ENCODE assay signal across 8 mouse cellular contexts in the genomic region with DNA sequence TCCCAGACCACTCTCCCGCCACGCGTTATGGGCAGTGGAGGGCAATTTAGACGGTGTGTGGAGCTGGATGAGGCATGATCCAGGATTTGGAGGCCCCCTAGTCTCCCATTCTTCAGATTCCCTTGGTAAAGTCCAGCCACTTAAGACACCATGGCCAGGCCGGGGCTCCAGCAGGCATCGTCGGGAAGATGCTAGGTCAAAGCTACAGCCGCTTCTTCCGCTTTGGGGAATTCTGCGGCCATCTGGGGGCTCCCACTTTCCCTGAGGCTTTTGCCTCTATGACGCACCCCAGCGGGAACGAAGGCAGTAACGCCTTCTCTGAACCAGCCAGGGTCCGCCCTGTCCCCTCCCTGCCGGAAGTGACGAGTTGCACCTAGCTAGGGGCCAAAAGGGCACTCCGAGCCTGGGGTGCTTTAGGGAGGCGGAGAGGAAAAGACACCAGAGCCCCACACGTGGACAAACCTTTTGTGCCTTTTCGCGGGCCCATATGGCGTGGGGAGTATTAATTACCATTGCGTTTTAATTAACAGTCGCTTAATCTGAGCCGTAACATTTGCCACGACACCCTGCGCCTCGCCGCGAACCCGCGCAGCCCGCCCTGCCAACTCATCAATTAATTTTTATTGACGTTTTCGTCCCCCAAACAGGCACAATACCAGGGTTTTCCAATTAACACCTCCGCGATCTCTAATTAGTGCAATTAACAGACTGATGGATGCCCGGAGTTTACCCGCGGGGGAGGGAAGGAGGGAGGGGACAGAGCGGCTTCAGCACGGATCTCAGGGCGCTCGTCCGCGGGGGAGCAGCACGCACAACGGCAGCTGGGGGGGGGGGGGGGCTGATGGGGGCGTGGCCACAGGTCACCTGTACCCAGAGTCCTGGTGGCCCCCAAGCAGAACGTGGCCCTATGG. TPM values are rescaled to one million over a fixed set of nuclear protein-coding genes. Genes with fewer than 3 reads are reported as not detected.
DNase-seq lines count a peak whose midpoint lies in the region; ATAC-seq and TF ChIP-seq lines count a peak whose summit lies in the region.

No protein-coding gene starts in this region.

- no peak for ATAC-seq in embryonic facial prominence, embryonic 11.5 days (replicated peaks; ENCODE audit: insufficient number of reproducible peaks, low FRiP score, low TSS enrichment, low read depth)
- no peak; the same call in 1 of the 2 replicates for ATAC-seq in heart, embryonic 11.5 days (replicated peaks; ENCODE audit: insufficient number of reproducible peaks, low FRiP score, low TSS enrichment)
- ATAC-seq in lung, embryonic 16.5 days (ENCODE audit: low read depth), result peak; percentile 14; the same call in 1 of the 2 replicates

- DNase-seq in urinary bladder, adult 2 months (ENCODE audit: low spot score), result peak; percentile 50
- DNase-seq in urinary bladder, postnatal 4 days (ENCODE audit: low spot score in 2 of 2), result no peak
- peak; percentile 60 for DNase-seq in embryonic facial prominence, embryonic 11.5 days (ENCODE audit: low spot score)
- DNase-seq in kidney, adult 9 months, result peak; percentile 77
- DNase-seq in ovary, postnatal 10 days (ENCODE audit: low spot score), result no peak

- no peak for TF ChIP-seq CTCF in olfactory bulb, adult 2 months (IDR thresholded peaks at IDR 0.05; ENCODE audit: insufficient read depth, low read depth, low read length)

- no peak overlapping the region for H3K27ac ChIP-seq in embryonic facial prominence, embryonic 11.5 days (replicated peaks; ENCODE audit: low read depth, low read length)
- no peak overlapping the region for H3K27ac ChIP-seq in heart, embryonic 11.5 days (ENCODE audit: low read depth, low read length)
- no peak overlapping the region for H3K27ac ChIP-seq in lung, embryonic 16.5 days (ENCODE audit: low read length)
- no peak overlapping the region for H3K27ac ChIP-seq in olfactory bulb, adult 2 months (ENCODE audit: insufficient read depth, low read depth, low read length)

- H3K4me3 ChIP-seq in embryonic facial prominence, embryonic 11.5 days (ENCODE audit: low read depth, low read length), result peak overlapping the region; percentile 16
- peak overlapping the region; percentile 51 for H3K4me3 ChIP-seq in heart, embryonic 11.5 days (ENCODE audit: low read depth, low read length)
- H3K4me3 ChIP-seq in lung, embryonic 16.5 days (ENCODE audit: low read length), result peak overlapping the region; percentile 32
- peak overlapping the region; percentile 1; the same call in 1 of the 2 replicates for H3K4me3 ChIP-seq in olfactory bulb, adult 2 months (ENCODE audit: insufficient read depth, low read depth, low read length)

- H3K27me3 ChIP-seq in embryonic facial prominence, embryonic 11.5 days (ENCODE audit: control insufficient read depth, insufficient read depth, low read length), result no peaks in the 10 kb centered on the region
- H3K27me3 ChIP-seq in heart, embryonic 11.5 days (ENCODE audit: control insufficient read depth, insufficient read depth, low read length), result no peaks in the 10 kb centered on the region
- H3K27me3 ChIP-seq in lung, embryonic 16.5 days (ENCODE audit: control insufficient read depth, insufficient read depth, low read depth, low read length), result no peaks in the 10 kb centered on the region

- H3K4me2 ChIP-seq in embryonic facial prominence, embryonic 11.5 days (ENCODE audit: low read depth, low read length), result peak overlapping the region; percentile 54
- peak overlapping the region; percentile 83 for H3K4me2 ChIP-seq in heart, embryonic 11.5 days
- H3K4me2 ChIP-seq in lung, embryonic 16.5 days (ENCODE audit: low read depth, low read length), result peak overlapping the region; percentile 52

- H3K36me3 ChIP-seq in embryonic facial prominence, embryonic 11.5 days (replicated peaks; ENCODE audit: control insufficient read depth, insufficient read depth, low read depth, low read length), result no peaks in the 10 kb centered on the region
- H3K36me3 ChIP-seq in heart, embryonic 11.5 days (ENCODE audit: control insufficient read depth, insufficient read depth, low read length), result no peaks in the 10 kb centered on the region
- H3K36me3 ChIP-seq in lung, embryonic 16.5 days (ENCODE audit: control insufficient read depth, insufficient read depth, low read length), result no peaks in the 10 kb centered on the region

- 10% methylated on average over 51 of the region's 51 CpGs for WGBS in embryonic facial prominence, embryonic 11.5 days
- WGBS in heart, embryonic 11.5 days (ENCODE audit: insufficient replicate concordance), result 10% methylated on average over 48 of the region's 51 CpGs
- 29% methylated on average over 48 of the region's 51 CpGs for WGBS in lung, embryonic 16.5 days
- WGBS in olfactory bulb, adult 2 months, result 13% methylated on average over 51 of the region's 51 CpGs

- H3K4me1 ChIP-seq in embryonic facial prominence, embryonic 11.5 days (ENCODE audit: control insufficient read depth, insufficient read depth, low read length), result peaks cover 32% of the 10 kb centered on the region
- peaks cover 41% of the 10 kb centered on the region for H3K4me1 ChIP-seq in heart, embryonic 11.5 days (ENCODE audit: control insufficient read depth, insufficient read depth, low read length)
- H3K4me1 ChIP-seq in lung, embryonic 16.5 days (replicated peaks; ENCODE audit: control insufficient read depth, insufficient read depth, low read length), result peaks cover 43% of the 10 kb centered on the region
- peaks cover 7% of the 10 kb centered on the region for H3K4me1 ChIP-seq in olfactory bulb, adult 2 months (ENCODE audit: control insufficient read depth, insufficient read depth, low read length)

- H3K9me3 ChIP-seq in embryonic facial prominence, embryonic 11.5 days (replicated peaks; ENCODE audit: control insufficient read depth, low read length), result no peaks in the 10 kb centered on the region
- no peaks in the 10 kb centered on the region for H3K9me3 ChIP-seq in heart, embryonic 11.5 days (replicated peaks; ENCODE audit: control insufficient read depth, low read length)
- H3K9me3 ChIP-seq in lung, embryonic 16.5 days (ENCODE audit: control insufficient read depth, low read length), result no peaks in the 10 kb centered on the region

- no peak overlapping the region; the same call in 1 of the 2 replicates for H3K9ac ChIP-seq in embryonic facial prominence, embryonic 11.5 days (replicated peaks; ENCODE audit: low read length)
- H3K9ac ChIP-seq in heart, embryonic 11.5 days (ENCODE audit: low read depth, low read length), result peak overlapping the region; percentile 65
- H3K9ac ChIP-seq in lung, embryonic 16.5 days (ENCODE audit: low read length), result peak overlapping the region; percentile 17; the same call in 1 of the 2 replicates

- no peak for TF ChIP-seq POLR2A in olfactory bulb, adult 2 months (IDR thresholded peaks at IDR 0.05; ENCODE audit: insufficient read depth, low read depth, low read length)

RNA-seq across cellular contexts. Expression of a gene that starts 15.1 kb away (rescaled TPM):
- 23.6 and 36.5 TPM in 2 replicates for polyA plus RNA-seq in urinary bladder, adult 2 months (2012; rRNA removed)
- polyA plus RNA-seq in embryonic facial prominence, embryonic 11.5 days (2014; fragmentation: Nextera tagmentation; extraction: Ambion mirVana), result 29.0 and 32.4 TPM in 2 replicates
- polyA plus RNA-seq in heart, embryonic 11.5 days (2014; fragmentation: Nextera tagmentation; extraction: Ambion mirVana), result 15.6 and 21.1 TPM in 2 replicates
- polyA plus RNA-seq in lung, embryonic 16.5 days (2015; fragmentation: Nextera tagmentation; extraction: Ambion mirVana), result 13.6 and 14.6 TPM in 2 replicates
- polyA plus RNA-seq in olfactory bulb, adult 2 months (2012; ENCODE audit: insufficient read depth, insufficient read length, low replicate concordance, missing spikeins), result not detected in 2 replicates

Comparison
In these comparisons a context has a peak if more than half of its experiments do, and no peak if none do; other contexts are left out.
1. DNase-seq: peak in urinary bladder, adult 2 months (single experiment), embryonic facial prominence, embryonic 11.5 days (single experiment) and kidney, adult 9 months (single experiment); none in urinary bladder, postnatal 4 days (0 of 2) and ovary, postnatal 10 days (single experiment).
2. H3K4me3 ChIP-seq: peak in every context shown above with its lines; median percentile 51 in heart, embryonic 11.5 days; 32 in lung, embryonic 16.5 days; 16 in embryonic facial prominence, embryonic 11.5 days; 1 in olfactory bulb, adult 2 months.
3. RNA of a gene that starts 15.1 kb away (polyA plus RNA-seq): 29.0 to 32.4 TPM in embryonic facial prominence, embryonic 11.5 days, 23.6 to 36.5 TPM in urinary bladder, adult 2 months, 15.6 to 21.1 TPM in heart, embryonic 11.5 days and 13.6 to 14.6 TPM in lung, embryonic 16.5 days; not detected in olfactory bulb, adult 2 months; every median in the first group is over 10 times any median in the second.
4. Peak in every context shown above with its lines, with median percentiles within 50 percentile points of each other: H3K4me2 ChIP-seq.